Comparison of ENCODE assay signal across 14 mouse cellular contexts in the genomic region with DNA sequence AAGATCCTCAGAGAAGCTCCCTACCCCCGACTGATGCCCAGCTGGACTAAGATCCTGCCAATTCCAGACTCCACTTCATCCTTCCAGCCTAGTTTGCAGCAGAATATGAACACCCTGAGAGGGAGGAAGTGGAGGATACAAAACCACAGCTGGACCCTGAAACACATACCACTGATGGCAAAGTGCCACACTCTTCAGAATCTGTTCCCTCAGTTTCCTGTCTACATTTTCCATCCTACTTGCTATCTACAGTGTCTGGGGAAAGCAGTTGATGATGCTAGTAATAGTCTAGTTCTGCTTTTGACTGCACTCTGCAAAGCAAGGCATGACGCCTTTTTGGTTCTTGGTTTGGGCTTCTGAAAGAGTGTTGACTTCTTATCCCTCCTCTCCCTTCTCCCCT. TPM values are rescaled to one million over a fixed set of nuclear protein-coding genes. Genes with fewer than 3 reads are reported as not detected.
DNase-seq lines count a peak whose midpoint lies in the region; ATAC-seq and TF ChIP-seq lines count a peak whose summit lies in the region.
"Had no signal": no experiment of that assay in that cellular context is flagged by ENCODE, and none has a peak within 500 bp of the region (broad histone marks: within the 10 kb centered on the region; RNA-seq: fewer than 3 reads in every experiment).

No protein-coding gene starts in this region.

- 0 out of 2 replicates have a peak, but pooled peaks cover 5% of the 10 kb centered on the region for H3K4me1 ChIP-seq in heart, embryonic 12.5 days (replicated peaks)
- no peaks in the 10 kb centered on the region for H3K4me1 ChIP-seq in lung, postnatal 0 days (ENCODE audit: insufficient read depth, low read depth, low read length)
- H3K4me1 ChIP-seq in intestine, postnatal 0 days (replicated peaks; ENCODE audit: control insufficient read depth, insufficient read depth, low read length), result no peaks in the 10 kb centered on the region
- H3K4me1 ChIP-seq in forebrain, embryonic 15.5 days, result no peaks in the 10 kb centered on the region

- H3K36me3 ChIP-seq in heart, embryonic 12.5 days, result no peaks in the 10 kb centered on the region
- H3K36me3 ChIP-seq in lung, postnatal 0 days (ENCODE audit: insufficient read depth, low read length), result no peaks in the 10 kb centered on the region
- no peaks in the 10 kb centered on the region for H3K36me3 ChIP-seq in intestine, postnatal 0 days (ENCODE audit: control insufficient read depth, insufficient read depth)
- H3K36me3 ChIP-seq in forebrain, embryonic 15.5 days, result no peaks in the 10 kb centered on the region

- no peak overlapping the region for H3K4me3 ChIP-seq in heart, embryonic 12.5 days
- no peak overlapping the region for H3K4me3 ChIP-seq in lung, postnatal 0 days (ENCODE audit: low read depth, low read length)
- no peak overlapping the region for H3K4me3 ChIP-seq in intestine, postnatal 0 days (ENCODE audit: low read depth, low read length)
- H3K4me3 ChIP-seq in forebrain, embryonic 15.5 days, result no peak overlapping the region
- H3K4me3 ChIP-seq: erythroblast, embryonic 14.5 days had no signal

- peak; percentile 53 for ATAC-seq in heart, embryonic 12.5 days (ENCODE audit: insufficient number of reproducible peaks, low FRiP score)
- no peak for ATAC-seq in lung, postnatal 0 days
- no peak for ATAC-seq in intestine, postnatal 0 days
- no peak for ATAC-seq in forebrain, embryonic 15.5 days (replicated peaks)

- H3K27ac ChIP-seq in heart, embryonic 12.5 days (ENCODE audit: poor library complexity, severe bottlenecking), result peak overlapping the region; percentile 54; the same call in 1 of the 2 replicates
- H3K27ac ChIP-seq in lung, postnatal 0 days (ENCODE audit: low read length), result no peak overlapping the region
- H3K27ac ChIP-seq in intestine, postnatal 0 days (ENCODE audit: low read depth, low read length), result no peak overlapping the region
- H3K27ac ChIP-seq in forebrain, embryonic 15.5 days (replicated peaks), result no peak overlapping the region

- 55% methylated on average over 2 of the region's 2 CpGs for WGBS in heart, embryonic 12.5 days
- 40% methylated on average over 2 of the region's 2 CpGs for WGBS in lung, postnatal 0 days
- WGBS in intestine, postnatal 0 days, result 82% methylated on average over 2 of the region's 2 CpGs
- 88% methylated on average over 2 of the region's 2 CpGs for WGBS in forebrain, embryonic 15.5 days

- H3K27me3 ChIP-seq in heart, embryonic 12.5 days (replicated peaks), result no peaks in the 10 kb centered on the region
- no peaks in the 10 kb centered on the region for H3K27me3 ChIP-seq in lung, postnatal 0 days (replicated peaks; ENCODE audit: insufficient read depth, low read length)
- H3K27me3 ChIP-seq in intestine, postnatal 0 days (replicated peaks; ENCODE audit: control insufficient read depth, insufficient read depth, low read length), result no peaks in the 10 kb centered on the region
- no peaks in the 10 kb centered on the region for H3K27me3 ChIP-seq in forebrain, embryonic 15.5 days

- TF ChIP-seq EP300 in lung, postnatal 0 days (IDR thresholded peaks at IDR 0.05), result no peak

- H3K4me2 ChIP-seq in heart, embryonic 12.5 days, result no peak overlapping the region
- no peak overlapping the region for H3K4me2 ChIP-seq in lung, postnatal 0 days (replicated peaks; ENCODE audit: low read depth, low read length)
- no peak overlapping the region for H3K4me2 ChIP-seq in intestine, postnatal 0 days (replicated peaks; ENCODE audit: low read depth)
- no peak overlapping the region for H3K4me2 ChIP-seq in forebrain, embryonic 15.5 days (replicated peaks)

- DNase-seq in layer of hippocampus, adult 11-12 months (ENCODE audit: low spot score), result peak; percentile 57
- no peak for DNase-seq in layer of hippocampus, adult 18-20 months (ENCODE audit: low spot score in 2 of 2)
- DNase-seq in CD4-positive, CD25-positive, alpha-beta regulatory T cell, adult 2 months (ENCODE audit: low read depth, low spot score), result peak; percentile 63
- DNase-seq in lung, postnatal 0 days (ENCODE audit: low spot score), result peak; percentile 53
- DNase-seq in cerebellum, postnatal 25 days, result no peak

- TF ChIP-seq CTCF in lung, postnatal 0 days (IDR thresholded peaks at IDR 0.05), result no peak
- TF ChIP-seq CTCF in intestine, postnatal 0 days (IDR thresholded peaks at IDR 0.05; ENCODE audit: low read depth), result no peak

- no peaks in the 10 kb centered on the region for H3K9me3 ChIP-seq in heart, embryonic 12.5 days (replicated peaks)
- H3K9me3 ChIP-seq in lung, postnatal 0 days (ENCODE audit: low read length), result no peaks in the 10 kb centered on the region
- no peaks in the 10 kb centered on the region for H3K9me3 ChIP-seq in intestine, postnatal 0 days (ENCODE audit: control insufficient read depth)
- H3K9me3 ChIP-seq in forebrain, embryonic 15.5 days, result no peaks in the 10 kb centered on the region
- H3K9me3 ChIP-seq: G1E had no signal

- H3K9ac ChIP-seq in heart, embryonic 12.5 days, result no peak overlapping the region
- H3K9ac ChIP-seq in lung, postnatal 0 days (replicated peaks; ENCODE audit: low read depth), result no peak overlapping the region
- H3K9ac ChIP-seq in intestine, postnatal 0 days (ENCODE audit: low read depth, low read length), result no peak overlapping the region
- H3K9ac ChIP-seq in forebrain, embryonic 15.5 days (replicated peaks), result no peak overlapping the region

RNA-seq across cellular contexts. Expression of a gene that starts 27.2 kb away (rescaled TPM):
- under 1 TPM in 1 of 2 experiments, not detected in 1; 0.10 TPM for total RNA-seq in layer of hippocampus, adult 18-20 months (2021)
- 0.50 and 0.98 TPM in 2 replicates for polyA plus RNA-seq in heart, embryonic 12.5 days (2016; fragmentation: Nextera tagmentation; extraction: Ambion mirVana)
- 8.2 and 9.9 TPM in 2 replicates for polyA plus RNA-seq in lung, postnatal 0 days (2015; fragmentation: Nextera tagmentation; extraction: Ambion mirVana)
- 4.4 and 4.9 TPM in 2 replicates for polyA plus RNA-seq in intestine, postnatal 0 days (2015; fragmentation: Nextera tagmentation; extraction: Ambion mirVana)
- 0.47 and 0.50 TPM in 2 replicates for polyA plus RNA-seq in forebrain, embryonic 15.5 days (2015; fragmentation: Nextera tagmentation; extraction: Ambion mirVana)
- polyA plus RNA-seq: erythroblast, embryonic 14.5 days had no signal

RNA-seq across cellular contexts. Expression of a gene that starts 36.9 kb away (rescaled TPM):
- not detected for total RNA-seq in layer of hippocampus, adult 18-20 months (2021)
- polyA plus RNA-seq in heart, embryonic 12.5 days (2016; fragmentation: Nextera tagmentation; extraction: Ambion mirVana), result not detected in 2 replicates
- polyA plus RNA-seq in lung, postnatal 0 days (2015; fragmentation: Nextera tagmentation; extraction: Ambion mirVana), result not detected in 2 replicates
- polyA plus RNA-seq in intestine, postnatal 0 days (2015; fragmentation: Nextera tagmentation; extraction: Ambion mirVana), result not detected in 2 replicates
- not detected in 2 replicates for polyA plus RNA-seq in forebrain, embryonic 15.5 days (2015; fragmentation: Nextera tagmentation; extraction: Ambion mirVana)
- total RNA-seq: heart, postnatal 14 days; left cerebral cortex, postnatal 10 days had no signal
- polyA plus RNA-seq: erythroblast, embryonic 14.5 days; G1E; neural tube, embryonic 14.5 days; stomach, embryonic 14.5 days had no signal

Comparison
In these comparisons a context has a peak if more than half of its experiments do, and no peak if none do; other contexts are left out.
1. DNase-seq: peak in layer of hippocampus, adult 11-12 months (single experiment), CD4-positive, CD25-positive, alpha-beta regulatory T cell, adult 2 months (single experiment) and lung, postnatal 0 days (single experiment); none in layer of hippocampus, adult 18-20 months (0 of 2) and cerebellum, postnatal 25 days (0 of 2).